Mouse (Mus musculus) spleen, adult 12 weeks (tissue): ENCODE measurements around the gene Slc44a1.

Experiments
- DNase-seq: peaks from one replicate; pipeline ENCODE4 v3.0.0; 2022; ENCODE audit warnings: low spot score

The Slc44a1 gene

DNA sequence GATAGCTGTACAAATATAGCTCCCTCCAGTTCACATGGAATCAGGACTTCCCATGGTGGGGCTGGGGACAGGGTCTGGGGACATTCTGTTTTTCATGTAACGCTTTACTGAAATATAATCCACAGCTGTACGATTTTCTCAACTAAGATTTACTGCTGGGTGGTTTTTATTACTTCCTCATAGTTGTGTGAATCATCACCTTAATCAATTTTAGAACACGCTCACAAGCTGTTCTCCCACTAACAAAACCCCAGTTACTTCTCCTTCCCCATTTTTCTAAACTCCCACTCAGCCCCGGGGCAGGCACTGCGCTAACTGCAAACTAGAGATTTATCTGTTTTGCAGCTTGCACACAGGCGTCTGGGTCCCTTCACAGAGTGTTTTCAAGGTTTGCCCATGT lies 28.8 kb downstream of the Slc44a1 start:
- DNase-seq = no peak

DNA sequence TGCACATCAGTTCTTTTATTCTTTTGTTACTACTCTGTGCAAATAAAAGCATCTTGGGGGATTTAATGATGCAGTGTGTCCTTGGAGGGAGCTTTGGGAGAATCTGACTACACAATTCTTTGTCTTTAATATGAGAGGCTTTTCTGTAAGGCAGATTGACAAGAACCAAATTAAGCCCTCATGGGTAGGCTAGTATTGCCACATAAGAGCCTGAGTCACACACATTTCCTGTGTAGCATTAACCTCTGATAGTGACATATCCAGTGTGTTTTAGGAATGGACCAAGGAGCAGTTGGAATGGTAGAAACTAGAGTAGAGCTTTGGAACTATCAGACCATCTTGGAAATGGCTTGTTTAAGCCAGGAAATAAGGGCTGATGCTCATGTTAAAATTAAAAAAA lies 33.9 kb downstream of the Slc44a1 start:
- DNase-seq = no peak

DNA sequence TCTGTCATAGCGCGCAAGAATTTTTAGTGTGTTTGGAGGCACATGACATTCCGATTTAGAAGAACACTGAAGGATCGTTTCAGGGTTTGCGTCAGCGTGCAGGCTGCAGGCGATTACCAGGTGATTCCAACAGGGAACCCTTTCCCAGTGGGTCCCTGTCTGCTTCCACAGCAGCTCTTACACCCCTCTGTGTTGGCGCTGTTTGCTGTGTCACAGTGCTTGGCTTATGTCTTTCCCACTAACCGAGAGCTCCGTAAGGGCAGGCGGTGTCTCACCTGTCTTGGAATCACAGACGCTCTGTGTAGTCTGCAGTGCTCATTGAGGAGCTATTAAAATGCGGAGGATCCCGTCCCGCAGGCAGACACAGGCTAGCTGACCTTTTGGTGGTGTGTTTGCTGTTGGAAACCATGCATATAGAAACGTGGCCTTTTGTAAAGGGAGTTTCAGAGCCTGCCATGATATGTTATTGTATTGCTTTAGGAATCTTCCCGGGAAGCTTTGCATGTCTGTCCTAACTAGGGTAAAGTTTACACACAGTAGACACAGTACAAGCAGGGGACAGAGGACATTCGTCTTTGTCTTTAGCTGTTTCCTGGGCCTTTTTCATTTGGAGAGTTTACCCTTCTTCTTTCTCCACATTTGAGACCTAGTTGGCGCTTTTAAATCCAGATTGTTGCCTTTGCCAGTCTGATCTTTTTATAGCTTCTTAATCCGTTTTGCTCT lies 35.2 kb downstream of the Slc44a1 start:
- DNase-seq = no peak

DNA sequence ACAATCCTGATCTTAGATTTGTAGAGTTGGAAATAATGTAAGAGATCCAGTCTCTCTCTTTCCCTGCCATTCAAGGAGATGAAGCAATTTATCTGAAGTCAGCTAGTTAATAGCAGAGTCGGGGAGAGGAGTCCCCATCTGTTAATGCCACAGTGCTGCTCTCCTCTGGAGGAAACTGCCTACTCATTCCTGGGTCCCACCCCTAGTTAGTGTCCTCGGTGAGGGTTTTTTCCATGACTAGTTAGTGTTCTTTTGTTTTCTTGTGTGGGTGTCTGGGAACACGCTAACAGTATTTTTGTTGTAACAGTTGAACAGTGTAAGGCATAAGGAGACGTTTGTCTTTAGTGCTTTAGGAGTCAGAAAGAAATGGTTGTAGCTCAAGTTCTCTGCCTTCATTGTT lies 38.4 kb downstream of the Slc44a1 start:
- no peak for DNase-seq

DNA sequence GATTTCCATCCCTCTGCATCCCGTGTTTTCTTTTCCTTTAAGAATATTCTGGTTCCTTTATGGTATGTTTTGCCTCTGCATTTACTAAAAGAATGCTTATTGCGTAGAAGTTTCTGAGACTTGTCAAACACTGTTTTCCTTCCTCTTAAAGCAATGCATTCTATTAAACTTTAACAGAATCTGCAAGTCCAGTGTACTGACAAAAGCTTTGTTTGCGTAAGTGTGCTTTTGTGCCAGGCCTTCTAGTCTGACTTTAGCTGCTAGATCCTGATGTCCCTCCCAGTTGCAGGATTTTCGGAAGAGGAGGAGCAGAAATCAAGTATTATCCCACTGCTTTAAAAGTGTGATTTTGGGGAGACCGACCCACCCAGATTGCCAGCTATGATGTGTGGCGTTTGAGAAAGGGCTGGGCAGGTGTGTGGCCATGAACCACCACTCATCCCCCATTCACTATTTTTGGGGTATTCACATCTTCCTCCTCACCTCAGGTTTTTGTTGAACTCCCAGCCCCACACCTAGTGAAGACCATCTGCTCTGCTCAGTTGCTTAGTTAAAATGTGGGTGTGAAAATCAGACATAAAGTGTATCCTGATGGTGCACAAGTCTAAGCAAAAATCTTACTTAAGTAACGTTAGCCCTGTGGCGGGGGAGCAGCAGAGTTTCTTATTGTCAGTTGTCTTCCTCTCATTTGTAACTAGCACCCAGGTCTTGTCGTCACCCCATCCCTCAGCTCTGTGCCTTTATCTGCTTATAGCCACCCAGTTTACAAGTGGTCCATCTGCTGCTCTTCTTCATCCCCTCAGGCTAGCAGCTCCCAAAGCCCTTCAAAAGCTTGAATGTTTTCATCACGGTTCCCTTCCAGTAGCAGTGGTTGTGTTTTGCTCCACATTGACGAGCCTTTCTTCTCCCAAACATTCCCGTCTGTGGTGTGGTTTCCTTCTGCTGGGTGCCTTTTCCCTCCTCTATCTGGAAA lies 47.3 kb downstream of the Slc44a1 start:
- no peak for DNase-seq

DNA sequence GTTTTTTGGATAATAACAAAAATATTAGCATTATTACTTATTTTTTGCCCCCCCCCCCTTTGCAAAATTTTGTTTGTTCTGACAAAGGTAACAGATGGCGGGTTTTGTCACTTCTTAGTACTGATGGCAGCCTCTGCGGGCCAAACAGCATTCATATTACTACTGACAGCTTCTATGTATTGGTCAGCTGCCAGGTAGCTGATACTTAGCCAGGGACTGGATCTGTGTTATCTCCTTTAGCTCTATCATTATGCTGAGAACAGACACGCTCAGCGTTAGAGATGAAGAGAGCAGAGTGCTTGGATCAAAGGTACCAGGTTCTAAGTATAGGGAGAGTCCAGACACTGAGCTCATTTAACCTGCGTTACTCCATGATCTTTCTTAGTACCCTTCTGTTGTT lies 48.6 kb downstream of the Slc44a1 start:
- no peak for DNase-seq

DNA sequence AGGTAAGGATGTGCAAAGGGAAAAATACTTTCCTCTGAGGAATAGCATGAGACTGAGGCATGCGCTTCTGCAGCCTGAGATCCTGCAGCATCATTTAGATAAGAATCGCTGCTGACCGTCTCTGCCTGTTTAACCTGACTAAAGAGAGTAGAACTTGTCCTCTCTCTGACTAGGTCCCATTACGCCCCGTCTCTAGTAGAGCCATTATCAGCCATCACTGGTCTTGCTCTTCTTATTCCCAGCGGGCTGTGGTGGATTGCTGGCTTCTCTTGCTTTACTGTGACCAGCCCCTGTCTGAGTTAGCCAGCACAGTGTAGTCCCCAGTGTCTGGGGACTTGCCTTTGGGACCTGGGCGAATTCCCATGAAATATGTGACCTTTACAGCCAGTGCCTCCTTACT lies 50.2 kb downstream of the Slc44a1 start:
- no peak for DNase-seq

DNA sequence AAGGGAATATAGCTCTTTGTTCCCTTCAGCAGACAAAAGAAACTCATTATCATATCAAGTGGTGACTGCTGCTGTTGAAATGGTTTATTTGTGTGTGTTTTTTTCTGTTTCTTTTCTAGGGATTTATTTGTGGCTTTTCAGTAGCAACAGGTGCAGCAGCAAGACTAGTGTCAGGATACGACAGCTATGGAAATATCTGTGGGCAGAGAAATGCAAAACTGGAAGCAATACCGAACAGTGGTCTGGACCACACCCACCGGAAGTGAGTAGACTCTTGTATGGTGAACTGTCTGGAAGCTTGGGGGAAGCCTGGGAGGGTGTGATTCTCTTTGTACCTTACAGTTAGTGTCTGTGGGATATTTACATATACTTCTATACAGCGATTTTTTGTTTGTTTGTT lies 51.1 kb downstream of the Slc44a1 start:
- no peak for DNase-seq

DNA sequence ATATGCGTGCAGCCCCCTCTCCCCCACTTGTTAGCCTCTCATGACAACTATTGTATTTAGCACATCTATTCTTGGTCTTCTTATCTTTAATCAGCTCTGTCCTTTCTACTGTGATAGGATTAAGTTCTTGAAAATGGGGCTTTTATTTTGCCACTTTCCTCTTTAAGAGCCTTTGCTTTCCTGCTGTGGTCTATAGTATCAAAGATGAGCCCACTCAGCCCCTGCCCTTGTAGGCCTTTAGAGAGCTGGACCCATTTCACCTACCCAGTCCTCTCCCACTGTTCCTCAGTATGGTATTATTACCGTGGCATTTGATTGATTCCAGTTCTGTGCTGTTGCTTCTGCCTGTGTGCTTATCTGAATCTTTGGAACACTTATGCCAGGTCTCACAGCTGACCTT lies 55.4 kb downstream of the Slc44a1 start:
- no peak for DNase-seq

DNA sequence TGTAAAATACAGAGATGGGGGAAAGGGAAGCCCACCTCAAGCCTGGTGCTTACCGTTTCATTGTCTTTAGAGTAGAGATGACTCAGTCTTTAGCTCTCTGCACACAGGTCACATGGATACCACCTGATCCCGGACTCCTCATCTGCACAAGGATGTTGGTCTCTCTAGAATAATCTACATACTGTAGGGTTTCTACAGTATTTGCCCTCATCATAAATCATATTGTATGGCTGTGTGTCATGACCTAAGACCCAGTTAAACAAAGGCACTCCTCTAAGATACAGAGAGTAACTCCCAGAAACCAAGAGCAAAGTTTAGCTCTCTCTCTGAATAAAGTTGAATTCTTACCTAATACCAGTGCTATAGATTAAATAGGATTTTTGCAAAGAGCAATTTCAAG lies 62.6 kb downstream of the Slc44a1 start:
- no peak for DNase-seq

DNA sequence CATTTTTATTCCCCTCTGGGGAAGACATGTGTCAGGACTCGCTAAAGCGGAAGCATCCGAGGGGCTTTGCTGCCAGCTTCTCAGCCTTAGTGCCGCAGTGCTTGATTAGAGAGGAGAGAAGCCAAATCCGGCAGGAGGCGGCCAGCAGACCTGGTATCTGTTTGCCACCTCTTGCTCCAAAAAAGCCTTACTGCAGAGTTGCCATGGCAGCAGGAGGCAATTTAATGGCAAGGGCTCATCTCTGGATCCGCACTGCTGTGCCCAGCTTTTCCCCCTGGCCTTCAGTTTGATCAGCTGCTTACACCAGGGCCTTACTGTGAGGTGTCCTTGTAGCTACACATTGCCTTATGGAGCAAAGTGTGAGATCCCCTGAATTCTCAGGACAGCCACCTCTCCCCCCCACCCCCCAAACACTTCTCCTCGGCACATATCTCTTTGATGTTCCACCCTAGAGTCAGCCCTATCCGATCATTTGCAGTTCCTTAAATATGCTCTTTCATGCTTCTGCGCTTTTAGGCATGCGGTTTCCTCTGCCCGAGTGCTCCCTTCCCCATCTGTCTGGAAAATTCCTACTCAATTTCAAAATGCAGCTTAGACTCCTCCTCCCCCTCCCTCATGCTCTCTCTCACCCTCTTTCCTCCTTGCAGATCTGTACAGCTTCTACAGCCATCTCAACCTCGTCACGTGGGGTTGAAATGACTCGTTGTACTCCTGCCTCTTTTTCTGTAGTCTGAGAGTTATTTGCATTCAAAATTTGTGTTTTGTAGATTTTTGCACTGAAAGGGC lies 72.1 kb downstream of the Slc44a1 start:
- no peak for DNase-seq

DNA sequence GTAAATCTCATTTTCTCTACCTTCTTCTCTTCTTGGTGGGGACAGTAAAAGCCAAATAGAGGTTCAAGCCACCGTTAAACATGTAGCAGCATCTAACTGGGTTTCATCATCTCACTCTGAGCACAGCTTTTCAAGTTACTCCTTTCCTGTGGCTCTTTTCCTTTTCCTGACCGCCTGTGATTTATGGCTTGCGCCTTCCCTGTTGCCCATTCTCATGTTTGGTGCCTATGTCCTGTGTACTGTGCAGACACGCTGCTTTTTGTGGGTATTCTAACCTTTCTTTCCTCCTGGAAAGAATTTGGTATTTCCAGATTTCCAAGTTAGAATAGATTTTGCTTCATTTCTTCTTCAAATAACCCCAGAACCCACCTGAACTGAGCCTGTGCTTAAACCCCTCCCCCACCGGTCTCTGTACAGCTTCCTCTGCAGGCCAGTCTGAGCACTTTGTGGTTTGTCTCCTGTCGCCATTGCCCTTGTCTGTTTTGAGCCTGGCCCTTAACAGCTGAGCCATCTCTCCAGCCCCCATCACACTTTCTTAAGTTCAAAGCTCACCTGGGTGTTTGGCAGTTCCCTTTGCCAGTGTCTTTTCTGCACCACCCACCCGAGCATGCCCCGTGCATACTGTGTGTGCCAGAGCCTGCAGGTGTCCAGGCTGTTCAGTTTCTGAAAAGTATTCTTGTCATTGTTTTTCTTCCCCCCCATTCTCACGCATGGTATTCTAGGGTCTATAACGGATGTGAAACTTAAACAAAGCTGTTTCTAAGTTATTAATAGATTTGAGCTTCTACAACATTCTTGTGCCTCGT lies 73.3 kb downstream of the Slc44a1 start:
- no peak for DNase-seq

DNA sequence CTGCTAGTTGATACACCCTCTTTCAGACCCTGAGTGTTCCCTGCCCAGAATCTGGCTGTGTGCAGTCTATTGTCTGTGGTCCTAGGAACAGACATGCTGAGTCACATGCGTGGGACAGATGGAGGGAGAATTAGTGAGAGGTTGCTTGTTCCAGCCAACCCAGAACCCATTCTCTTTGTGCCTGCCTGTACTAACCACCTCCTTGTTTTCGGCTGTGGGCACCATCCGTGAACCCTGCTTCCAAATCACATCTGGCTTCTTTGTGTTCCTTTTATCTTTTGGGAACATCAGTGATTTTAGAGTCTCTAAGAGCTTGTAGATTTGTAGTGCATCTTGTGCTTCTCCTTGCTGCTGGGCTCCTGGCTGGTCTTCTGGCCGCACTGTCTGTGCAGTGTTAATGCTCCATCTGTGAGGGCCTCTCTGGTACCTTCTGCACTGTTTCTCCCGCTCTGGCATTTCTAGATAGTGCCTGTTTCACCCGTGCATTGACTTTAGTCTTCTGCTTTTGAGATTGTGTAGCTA lies 75.9 kb downstream of the Slc44a1 start:
- no peak for DNase-seq

DNA sequence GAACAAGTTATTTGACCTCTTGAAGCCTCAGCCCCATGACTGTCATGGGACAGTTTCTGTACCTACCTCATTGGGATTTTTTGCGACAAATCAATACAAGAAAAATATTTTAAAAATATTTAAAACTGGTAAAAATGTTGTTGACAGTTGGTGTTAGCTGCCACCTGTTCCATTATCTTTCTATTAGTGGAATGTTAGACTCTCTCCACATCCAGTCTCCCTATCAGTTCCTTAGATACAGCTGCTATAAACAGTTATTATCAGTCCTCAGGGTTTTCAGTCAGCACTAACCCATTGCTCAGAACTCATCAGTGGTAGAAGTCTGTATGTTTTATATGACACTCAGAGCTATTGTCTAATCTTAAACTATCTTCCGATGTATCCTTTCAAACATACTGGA lies 79.2 kb downstream of the Slc44a1 start:
- no peak for DNase-seq

DNA sequence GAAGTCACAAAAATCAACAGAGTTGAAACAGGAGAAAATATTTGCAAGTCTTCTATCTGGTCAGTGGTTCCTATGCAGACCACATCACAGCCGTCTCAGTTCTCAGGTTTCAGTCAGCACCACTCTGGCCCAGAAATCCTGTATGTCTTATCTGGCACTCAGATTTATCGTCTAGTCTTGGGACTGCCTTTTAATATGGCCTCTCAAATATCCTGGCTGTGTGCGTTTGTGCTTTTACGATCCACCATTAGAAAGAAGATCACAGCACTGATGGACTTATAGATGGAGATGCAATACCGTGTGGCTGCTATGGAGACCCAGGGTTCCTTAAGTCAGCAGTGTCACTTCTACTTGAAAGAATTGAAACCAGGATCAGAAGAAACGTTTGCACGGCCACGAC lies 80.8 kb downstream of the Slc44a1 start:
- DNase-seq = no peak

DNA sequence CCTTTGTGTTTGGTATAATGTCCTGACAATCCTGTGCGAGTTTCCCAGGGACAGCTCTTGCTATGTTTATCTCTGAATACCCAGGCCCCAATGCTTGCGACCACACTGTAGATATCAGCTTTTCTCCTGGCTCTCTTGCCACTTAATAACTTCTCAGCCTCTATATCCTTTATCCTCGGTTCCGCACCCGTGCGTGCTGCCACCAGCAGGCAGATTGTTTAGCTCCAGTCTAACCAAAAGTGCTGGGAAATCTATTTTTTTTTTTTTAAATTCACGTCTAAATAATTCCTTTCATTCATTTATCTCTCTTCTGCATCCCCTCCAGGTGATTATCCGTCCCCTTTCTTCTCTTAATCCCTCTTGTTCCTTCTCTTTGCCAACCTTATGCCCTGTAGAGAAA lies 82.4 kb downstream of the Slc44a1 start:
- no peak for DNase-seq

DNA sequence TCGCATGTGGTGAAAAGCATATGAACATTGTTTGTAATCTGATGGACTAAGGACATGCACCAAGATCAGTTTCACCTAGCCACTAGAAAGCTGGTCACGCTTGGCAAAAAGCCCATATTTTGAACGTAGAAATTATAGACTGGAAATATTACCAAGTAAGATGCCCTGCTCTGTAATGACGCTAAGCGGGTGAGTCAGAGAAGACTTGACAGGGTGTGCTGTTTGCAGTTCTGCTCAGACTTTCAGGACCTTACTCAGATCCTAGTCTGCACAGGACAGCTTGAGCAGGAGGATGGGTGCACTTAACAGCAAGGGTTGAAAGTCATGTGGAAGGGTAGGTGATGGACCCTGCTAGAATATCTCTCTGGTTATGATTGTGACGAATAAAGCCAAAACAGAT lies 85.3 kb downstream of the Slc44a1 start:
- DNase-seq = no peak

DNA sequence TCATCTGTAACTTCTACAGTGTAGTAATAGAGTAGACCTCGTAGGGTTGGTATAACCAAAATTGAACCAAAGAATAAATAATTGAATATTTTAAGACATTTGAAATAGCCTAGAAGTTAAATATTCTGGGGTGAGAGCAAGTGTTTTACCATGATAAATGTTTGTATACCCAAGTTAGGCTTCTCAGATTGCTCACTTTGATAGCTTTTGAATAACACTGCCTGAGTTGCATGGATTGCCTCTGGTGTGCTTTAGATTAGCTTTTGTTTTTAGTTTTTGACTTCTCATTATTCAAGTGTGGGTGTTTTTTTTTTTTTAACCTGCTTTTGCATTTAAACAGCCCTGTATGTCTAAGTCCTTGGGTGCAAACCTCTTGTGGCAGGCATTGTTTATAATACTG lies 85.8 kb downstream of the Slc44a1 start:
- no peak for DNase-seq

DNA sequence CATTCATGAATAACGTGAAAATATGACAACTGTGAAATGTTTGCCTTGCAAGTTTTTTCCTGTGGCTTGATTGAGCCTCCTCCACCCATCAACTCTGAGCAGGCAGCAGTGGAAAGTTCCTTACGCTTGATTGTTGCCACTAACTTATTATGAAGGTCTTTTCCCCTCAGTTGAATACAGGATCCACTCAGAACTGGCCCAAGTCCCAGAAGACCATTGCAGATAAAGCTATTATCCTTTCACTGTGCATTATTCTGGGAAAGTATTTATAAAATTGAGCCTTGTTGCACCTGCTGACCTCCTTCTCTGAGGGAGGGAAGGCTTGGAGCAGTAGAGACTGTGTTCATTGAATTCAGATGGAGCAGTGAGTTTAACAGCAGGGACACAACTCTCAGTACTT lies 86.2 kb downstream of the Slc44a1 start:
- no peak for DNase-seq

DNA sequence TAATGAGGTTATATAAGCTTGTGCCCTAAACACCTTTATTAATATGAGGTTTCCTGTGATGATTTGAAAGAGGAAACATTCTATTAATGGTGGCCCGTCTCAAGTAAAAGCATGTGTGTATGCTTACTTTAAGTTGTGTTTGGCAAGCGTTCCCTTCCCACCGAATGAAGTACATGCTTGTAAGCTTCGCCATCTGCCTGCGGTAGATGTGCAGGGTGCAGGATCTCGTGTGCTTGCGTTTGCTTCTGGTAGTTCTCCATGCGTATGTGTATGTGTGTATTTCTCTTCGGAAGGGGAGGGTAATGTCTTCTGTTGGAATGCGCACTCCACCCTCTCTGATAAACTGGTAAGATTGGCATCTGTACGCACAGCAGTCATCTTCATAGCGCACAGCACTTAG lies 95.6 kb downstream of the Slc44a1 start:
- DNase-seq = no peak

DNA sequence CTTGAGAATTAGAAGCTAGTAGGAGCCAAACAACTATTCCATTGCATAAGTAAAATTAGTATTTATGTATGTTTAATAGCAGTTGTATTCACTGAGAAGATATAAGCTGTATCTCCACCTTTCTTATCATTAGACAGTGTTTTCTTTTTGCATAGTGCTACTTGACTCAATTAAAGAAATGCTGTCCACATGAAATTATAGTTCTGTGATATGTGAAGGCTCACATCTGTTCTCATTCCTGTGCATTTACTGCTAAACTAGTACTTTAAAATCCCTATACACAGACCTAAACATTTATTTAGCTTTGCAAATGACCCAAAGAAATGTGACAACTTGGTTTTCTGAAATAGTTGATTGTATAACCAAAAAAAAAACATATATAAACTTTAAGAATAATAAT lies 96.9 kb downstream of the Slc44a1 start:
- DNase-seq = no peak

DNA sequence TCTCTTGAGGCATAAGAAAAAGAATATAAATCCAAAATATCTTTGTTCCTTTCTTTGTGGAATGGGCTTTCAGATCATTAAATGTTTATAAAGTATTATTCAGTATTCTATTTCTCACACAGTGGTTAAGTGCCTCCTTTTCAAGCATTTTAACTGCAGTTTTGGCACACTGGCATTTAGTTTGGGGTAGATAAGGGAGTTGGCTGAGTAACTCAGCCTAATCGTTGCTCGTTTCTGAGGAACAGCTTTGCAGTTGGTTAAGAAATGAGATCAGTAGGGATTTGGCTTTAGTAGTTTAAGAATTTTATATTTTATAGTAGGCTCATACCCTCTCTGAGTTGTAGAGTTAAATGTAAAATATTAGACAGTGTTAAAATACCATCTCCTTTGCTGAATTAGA lies 97.3 kb downstream of the Slc44a1 start:
- DNase-seq = no peak
